Mouse (Mus musculus) urinary bladder, postnatal 25 days (tissue): Measurements from ENCODE around the gene Fam107b.

Experiments
- DNase-seq: peaks from one replicate; pipeline ENCODE4 v3.0.0; 2022; ENCODE audit warnings: low spot score

Fam107b gene

GRCm38 (mm10) chr2:3773089-3773488 is 202.8 kb downstream of the Fam107b start:
- DNase-seq = no peak

GRCm38 (mm10) chr2:3775569-3775968 is 205.3 kb downstream of the Fam107b start:
- no peak for DNase-seq

DNA sequence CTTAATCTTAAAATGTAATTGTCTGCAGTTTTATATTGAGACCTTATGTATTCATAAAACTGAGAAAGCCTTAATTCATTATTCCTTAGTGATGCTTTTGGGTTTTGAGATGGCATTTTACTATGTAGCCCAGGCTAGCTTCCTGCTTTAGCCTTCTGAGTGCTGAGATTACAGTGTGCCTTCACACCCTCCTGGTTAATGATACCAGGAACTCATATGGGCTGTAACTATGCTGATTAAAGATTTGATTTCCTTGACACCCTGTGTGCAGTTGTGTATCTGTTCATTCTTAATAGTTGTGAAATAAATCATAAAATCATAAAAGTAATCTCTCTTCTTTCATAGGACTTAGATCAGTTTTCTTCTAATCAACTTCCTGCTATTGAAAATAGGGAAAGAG is 205.8 kb downstream of the Fam107b start:
- no peak for DNase-seq

DNA sequence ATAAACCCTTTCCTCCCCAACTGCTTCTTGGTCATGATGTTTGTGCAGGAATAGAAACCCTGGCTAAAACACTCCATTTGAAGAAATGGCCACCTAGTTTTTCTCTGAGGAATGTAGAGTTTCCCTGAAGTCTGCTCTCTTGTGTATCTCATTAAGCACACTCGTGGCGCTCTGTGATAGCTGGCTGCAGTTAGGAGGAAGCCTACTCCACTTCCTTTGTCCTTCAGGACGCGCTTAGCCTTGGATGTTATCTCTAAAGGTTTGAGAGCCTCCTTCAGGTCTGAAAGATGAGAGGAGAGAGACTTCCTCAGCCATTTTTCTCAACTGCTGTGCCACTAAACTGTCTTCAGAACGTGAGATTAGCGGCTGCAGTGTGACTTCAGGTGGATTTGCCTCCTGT is 207.4 kb downstream of the Fam107b start:
- DNase-seq = no peak

- no peak for DNase-seq
These were observed 215.3 kb downstream of the Fam107b start for GRCm38 (mm10) chr2:3785546-3785945.

DNA sequence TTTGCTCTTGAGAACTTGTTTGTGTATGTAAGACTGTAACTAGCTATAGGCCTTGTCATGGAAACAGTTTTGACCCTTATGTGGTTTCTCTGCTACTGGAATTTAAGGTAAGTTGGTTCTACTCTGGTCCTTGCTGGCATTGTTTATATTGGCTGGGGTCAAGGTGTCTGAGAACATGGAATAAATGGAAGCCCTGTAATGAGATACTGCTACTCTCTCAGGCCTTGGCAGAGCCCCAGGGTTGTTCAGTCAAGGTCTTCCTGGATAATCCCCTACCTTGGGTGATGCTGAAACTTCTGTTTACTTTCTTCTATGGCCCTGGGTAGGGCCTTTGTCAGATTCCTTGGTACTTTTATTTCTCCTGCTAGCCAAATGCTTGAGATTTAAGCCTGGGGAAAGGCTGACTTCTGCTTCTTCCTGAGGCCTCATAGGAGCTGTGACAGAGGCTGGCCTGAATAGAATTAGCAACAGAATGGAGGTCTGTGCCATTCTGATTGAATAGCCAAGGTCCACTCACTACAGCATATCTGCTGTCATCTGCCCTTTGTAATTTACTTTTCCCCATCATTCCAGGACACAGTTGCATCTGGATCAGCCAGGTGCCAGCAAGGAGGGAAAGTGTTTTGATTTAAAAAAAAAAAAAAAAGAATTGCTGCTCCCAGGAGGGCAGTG is 217.6 kb downstream of the Fam107b start:
- no peak for DNase-seq

DNA sequence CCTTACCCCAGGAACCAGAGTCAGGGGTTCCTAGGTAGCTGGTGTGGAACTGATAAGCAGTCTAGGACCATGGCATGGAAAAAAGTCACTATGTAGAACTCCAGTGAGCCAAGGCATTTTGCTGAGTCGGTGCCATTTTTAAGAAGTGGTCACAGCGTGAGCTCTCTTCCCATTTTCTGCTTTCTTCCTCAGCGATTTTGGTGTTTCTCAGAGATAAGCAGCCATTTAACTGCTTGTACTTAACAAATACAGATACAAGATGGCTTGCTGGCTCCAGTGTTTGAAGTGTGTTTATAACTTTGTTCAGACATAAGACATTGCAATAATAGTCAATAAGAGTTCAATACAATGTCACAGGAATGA is 218.1 kb downstream of the Fam107b start:
- no peak for DNase-seq

- no peak for DNase-seq
These were observed 226.3 kb downstream of the Fam107b start for GRCm38 (mm10) chr2:3796543-3796942.

GRCm38 (mm10) chr2:3799767-3800554 is 229.7 kb downstream of the Fam107b start:
- DNase-seq = peak; percentile 42

- DNase-seq = no peak
These were observed 230.2 kb downstream of the Fam107b start for GRCm38 (mm10) chr2:3800555-3800878.

DNA sequence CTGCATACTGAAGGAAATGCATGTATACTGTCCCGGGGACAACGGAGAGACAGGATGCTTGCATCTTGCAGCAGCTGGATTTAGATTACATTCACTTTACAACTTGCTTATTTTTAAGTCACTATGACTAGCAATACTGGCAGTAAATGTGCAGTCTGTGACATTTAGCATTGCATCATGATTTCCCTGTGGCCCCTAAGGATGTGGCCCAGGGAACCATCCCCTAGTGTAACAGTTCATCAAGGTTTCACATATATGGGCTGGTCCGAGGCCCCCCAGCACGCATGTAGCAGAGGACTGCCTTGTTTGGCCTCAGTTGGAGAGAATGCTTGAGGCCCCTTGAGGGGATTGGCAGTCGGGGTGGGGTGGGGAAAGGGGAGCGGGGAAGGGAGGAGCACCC is 235.5 kb downstream of the Fam107b start:
- no peak for DNase-seq

GRCm38 (mm10) chr2:3810321-3810720 is 240.0 kb downstream of the Fam107b start:
- no peak for DNase-seq

GRCm38 (mm10) chr2:3816142-3816609 is 245.9 kb downstream of the Fam107b start:
- DNase-seq = no peak

DNA sequence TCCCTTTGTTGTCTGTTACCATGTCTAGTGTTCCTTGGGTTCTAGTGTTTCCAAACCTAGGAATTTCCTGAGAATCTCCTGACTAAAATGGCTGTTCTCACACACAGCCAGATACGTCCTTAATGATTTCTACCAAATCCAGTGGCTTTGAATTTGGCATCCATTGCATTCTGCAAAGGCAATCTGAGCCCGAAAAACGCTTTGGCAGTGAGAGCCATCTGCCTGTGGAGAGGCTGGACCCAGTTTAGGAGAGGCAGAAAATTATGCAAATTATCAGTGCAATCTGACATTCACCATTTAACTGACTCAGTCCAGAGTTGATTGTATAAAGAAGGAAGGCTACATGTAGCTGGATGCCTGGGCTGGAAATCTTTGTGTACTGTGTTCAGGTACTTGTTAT is 247.3 kb downstream of the Fam107b start:
- DNase-seq = no peak

GRCm38 (mm10) chr2:3822483-3823455 is 252.5 kb downstream of the Fam107b start:
- no peak for DNase-seq
